Mouse (Mus musculus): ENCODE data around the gene Tmbim6. TPM values are rescaled to one million over a fixed set of nuclear protein-coding genes. Genes with fewer than 3 reads are reported as not detected.

The Tmbim6 gene
- polyA plus RNA-seq, 1 experiment from 2014 or later, result 653 TPM

DNA sequence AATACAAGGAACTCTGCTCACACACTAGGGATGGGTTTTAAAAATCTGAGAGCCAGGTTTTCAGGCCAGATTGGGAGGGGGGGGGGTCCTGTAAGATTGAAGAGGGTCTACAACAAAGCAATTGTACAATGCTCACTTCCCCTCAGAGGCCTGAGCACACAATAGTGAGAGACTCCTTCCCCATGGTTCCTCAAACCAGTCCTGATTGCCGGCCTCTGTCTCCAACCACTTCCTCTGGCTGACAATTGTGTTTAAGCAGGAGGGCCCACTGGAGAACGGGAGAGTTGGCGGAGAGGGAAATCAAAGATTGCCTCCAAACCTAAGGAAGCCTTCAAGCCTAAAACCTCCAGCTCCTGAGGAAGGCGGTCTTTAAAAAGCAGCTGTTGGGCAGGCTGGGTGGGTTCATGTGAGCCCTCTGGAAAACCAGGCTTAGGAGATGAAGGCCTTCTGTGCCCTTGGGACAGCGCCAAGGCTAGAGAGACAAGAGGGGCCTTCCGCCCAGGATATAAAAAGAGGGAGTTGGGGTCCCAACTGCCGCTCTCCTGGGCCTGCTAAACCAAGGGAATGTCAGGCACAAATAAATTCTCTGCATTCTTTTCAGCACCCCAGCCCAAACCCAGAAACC lies 63.8 kb downstream of the Tmbim6 start:
- Histone ChIP-seq H3K4me1 (ENCODE audit: insufficient read depth, low read length) (peaks cover 20% of the 10 kb centered on the region), H3K4me3 (ENCODE audit: low read length) (peak overlapping the region; percentile 78), H3K36me3 (ENCODE audit: insufficient read depth, low read length) (no peaks in the 10 kb centered on the region), H3K27me3 (ENCODE audit: insufficient read depth, low read length) (no peaks in the 10 kb centered on the region), H3K27ac (ENCODE audit: low read length) (peak overlapping the region; percentile 88), H3K9ac (replicated peaks; ENCODE audit: low read length) (peak overlapping the region; percentile 78), H3K4me2 (replicated peaks; ENCODE audit: low read depth, low read length) (peak overlapping the region; percentile 68), H3K9me3 (ENCODE audit: low read length) (no peaks in the 10 kb centered on the region)
- no peak for ATAC-seq (ENCODE audit: low FRiP score, low TSS enrichment)
- 14% methylated on average over 7 of the region's 7 CpGs for WGBS

- Histone ChIP-seq H3K9ac (replicated peaks; ENCODE audit: low read length) (peak overlapping the region; percentile 78), H3K4me2 (replicated peaks; ENCODE audit: low read depth, low read length) (peak overlapping the region; percentile 68)
- 0% methylated on average over 41 of the region's 43 CpGs for WGBS
Observed at GRCm38 (mm10) chr15:99456963-99457605, 64.4 kb downstream of the Tmbim6 start.

GRCm38 (mm10) chr15:99457606-99458401 lies 65.1 kb downstream of the Tmbim6 start, which contains the start of gene Nckap5l:
Nckap5l (minus strand) TSS chr15:99457748.
- WGBS, result under 1% methylated on average over 45 of the region's 45 CpGs
- no peaks in the 10 kb centered on the region for H3K27me3 ChIP-seq (ENCODE audit: insufficient read depth, low read length)
- H3K9me3 ChIP-seq (ENCODE audit: low read length), result no peaks in the 10 kb centered on the region
- peak within 1 kb of the TSS; percentile 78 for H3K4me3 ChIP-seq (ENCODE audit: low read length)
- H3K27ac ChIP-seq (ENCODE audit: low read length), result peak within 1 kb of the TSS; percentile 88
- H3K9ac ChIP-seq (replicated peaks; ENCODE audit: low read length), result peak within 1 kb of the TSS; percentile 78
- ATAC-seq (ENCODE audit: low FRiP score, low TSS enrichment), result peak; percentile 96
- no peaks in the 10 kb centered on the region for H3K36me3 ChIP-seq (ENCODE audit: insufficient read depth, low read length)
- H3K4me1 ChIP-seq (ENCODE audit: insufficient read depth, low read length), result peaks cover 20% of the 10 kb centered on the region
- peak within 1 kb of the TSS; percentile 68 for H3K4me2 ChIP-seq (replicated peaks; ENCODE audit: low read depth, low read length)

More at GRCm38 (mm10) chr15:99456963-99457605, 64.4 kb downstream of the Tmbim6 start:
- peak overlapping the region; percentile 78 for H3K4me3 ChIP-seq (ENCODE audit: low read length)
- H3K36me3 ChIP-seq (ENCODE audit: insufficient read depth, low read length), result no peaks in the 10 kb centered on the region
- H3K27me3 ChIP-seq (ENCODE audit: insufficient read depth, low read length), result no peaks in the 10 kb centered on the region
- peak overlapping the region; percentile 88 for H3K27ac ChIP-seq (ENCODE audit: low read length)
- ATAC-seq (ENCODE audit: low FRiP score, low TSS enrichment), result peak; percentile 77
- no peaks in the 10 kb centered on the region for H3K9me3 ChIP-seq (ENCODE audit: low read length)
- peaks cover 20% of the 10 kb centered on the region for H3K4me1 ChIP-seq (ENCODE audit: insufficient read depth, low read length)

Other genes with a start within 250 kb of the Tmbim6 start
- gene Kcnh3, start 168.0 kb upstream of the Tmbim6 start, polyA plus RNA-seq (2015; fragmentation: Nextera tagmentation; extraction: Ambion mirVana), result 0.56 and 0.77 TPM in 2 replicates
- 177 and 181 TPM in 2 replicates for gene Mcrs1, start 140.9 kb upstream of the Tmbim6 start, polyA plus RNA-seq (2015; fragmentation: Nextera tagmentation; extraction: Ambion mirVana)
- gene Prpf40b, start 97.8 kb upstream of the Tmbim6 start, polyA plus RNA-seq (2015; fragmentation: Nextera tagmentation; extraction: Ambion mirVana), result 62.2 and 67.5 TPM in 2 replicates
- gene Fam186b, start 97.0 kb upstream of the Tmbim6 start, polyA plus RNA-seq (2015; fragmentation: Nextera tagmentation; extraction: Ambion mirVana), result 0.21 and 0.30 TPM in 2 replicates
- gene Fmnl3, start 22.4 kb upstream of the Tmbim6 start, polyA plus RNA-seq (2015; fragmentation: Nextera tagmentation; extraction: Ambion mirVana), result 27.1 and 29.8 TPM in 2 replicates
- gene Nckap5l, start 64.9 kb downstream of the Tmbim6 start, polyA plus RNA-seq (2015; fragmentation: Nextera tagmentation; extraction: Ambion mirVana), result 9.3 and 10.9 TPM in 2 replicates
- 16.8 and 18.2 TPM in 2 replicates for gene Bcdin3d, start 81.8 kb downstream of the Tmbim6 start, polyA plus RNA-seq (2015; fragmentation: Nextera tagmentation; extraction: Ambion mirVana)
- 0.32 and 0.50 TPM in 2 replicates for gene Faim2, start 135.3 kb downstream of the Tmbim6 start, polyA plus RNA-seq (2015; fragmentation: Nextera tagmentation; extraction: Ambion mirVana)
- 109 and 159 TPM in 2 replicates for gene Aqp2, start 186.2 kb downstream of the Tmbim6 start, polyA plus RNA-seq (2015; fragmentation: Nextera tagmentation; extraction: Ambion mirVana)
- gene Aqp5, start 197.9 kb downstream of the Tmbim6 start, polyA plus RNA-seq (2015; fragmentation: Nextera tagmentation; extraction: Ambion mirVana), result 3.7 and 5.0 TPM in 2 replicates
- 0.10 TPM in 1 of 2 replicates, not detected in the other for gene Aqp6, start 208.5 kb downstream of the Tmbim6 start, polyA plus RNA-seq (2015; fragmentation: Nextera tagmentation; extraction: Ambion mirVana)